Mouse (Mus musculus) adrenal gland, adult 18-20 months (tissue): ENCODE measurements around the gene C3ar1. TPM values are rescaled to one million over a fixed set of nuclear protein-coding genes. Genes with fewer than 3 reads are reported as not detected.

ENCODE experiments used
- DNase-seq, 2 experiments: peaks; one replicate each; pipeline ENCODE4 v3.0.0; 2021 to 2022; ENCODE audit warnings: low spot score in 2 of 2
- microRNA-seq, 2 experiments: library from miRNA; unstranded; fragments of <30 nt; microRNA quantifications; one replicate each; pipeline ENCODE4 v1.2.0; 2021; ENCODE audit warnings: borderline number of aligned reads in 2 of 2
- total RNA-seq, 2 experiments: library from RNA; stranded (reverse); gene quantifications; 1 replicate in 1 of 2; 2 replicates in 1 of 2; pipeline ENCODE4 v1.2.3; 2021

Gene C3ar1
- total RNA-seq, 2 experiments from 2014 or later: 2.4 to 5.5 TPM

GRCm38 (mm10) chr6:122800640-122801300 lies 55.2 kb downstream of the C3ar1 start:
- DNase-seq: no peak

Small RNAs within 50 kb of the gene (microRNA-seq; reads per million reads assigned to microRNA genes)
- gene Mir7231: 0 to 0.61 reads per million in 2 experiments

Other genes starting within 250 kb of the C3ar1 start
- gene Gdf3, start 246.1 kb downstream of the C3ar1 start, total RNA-seq: not detected
- not detected for gene Dppa3, start 229.8 kb downstream of the C3ar1 start, total RNA-seq
- not detected for gene Nanog, start 148.7 kb downstream of the C3ar1 start, total RNA-seq
- 10 to 100 TPM in 1 of 2 experiments, 1 to 10 TPM in 1; 8.1 to 10.3 TPM for gene Slc2a3, start 54.5 kb downstream of the C3ar1 start, total RNA-seq
- gene Foxj2, start 36.2 kb downstream of the C3ar1 start, total RNA-seq: 10 to 100 TPM; 17.1 TPM
- 10 to 100 TPM; 59.3 to 59.4 TPM for gene Necap1, start 18.3 kb upstream of the C3ar1 start, total RNA-seq
- 1 to 10 TPM; 2.5 to 4.6 TPM for gene Clec4a1, start 65.7 kb upstream of the C3ar1 start, total RNA-seq
- gene Clec4a3, start 96.4 kb upstream of the C3ar1 start, total RNA-seq: 1 to 10 TPM; 4.0 to 5.3 TPM
- gene Clec4a4, start 134.2 kb upstream of the C3ar1 start, total RNA-seq: not detected
- under 1 TPM in 1 of 2 experiments, not detected in 1; 0.93 TPM for gene Clec4b1, start 193.8 kb upstream of the C3ar1 start, total RNA-seq